Mouse (Mus musculus) monocyte, adult 2 months (primary cell): ENCODE results near the gene Ssbp3.
A peak's percentile ranks its signal among the peaks of the same experiment; 100 is the strongest.

ENCODE experiments used
- DNase-seq, 2 experiments: peaks; one replicate each; pipeline ENCODE4 v3.0.0; 2022; ENCODE audit warnings: low spot score in 2 of 2, low read depth in 1 of 2

Gene Ssbp3

DNA sequence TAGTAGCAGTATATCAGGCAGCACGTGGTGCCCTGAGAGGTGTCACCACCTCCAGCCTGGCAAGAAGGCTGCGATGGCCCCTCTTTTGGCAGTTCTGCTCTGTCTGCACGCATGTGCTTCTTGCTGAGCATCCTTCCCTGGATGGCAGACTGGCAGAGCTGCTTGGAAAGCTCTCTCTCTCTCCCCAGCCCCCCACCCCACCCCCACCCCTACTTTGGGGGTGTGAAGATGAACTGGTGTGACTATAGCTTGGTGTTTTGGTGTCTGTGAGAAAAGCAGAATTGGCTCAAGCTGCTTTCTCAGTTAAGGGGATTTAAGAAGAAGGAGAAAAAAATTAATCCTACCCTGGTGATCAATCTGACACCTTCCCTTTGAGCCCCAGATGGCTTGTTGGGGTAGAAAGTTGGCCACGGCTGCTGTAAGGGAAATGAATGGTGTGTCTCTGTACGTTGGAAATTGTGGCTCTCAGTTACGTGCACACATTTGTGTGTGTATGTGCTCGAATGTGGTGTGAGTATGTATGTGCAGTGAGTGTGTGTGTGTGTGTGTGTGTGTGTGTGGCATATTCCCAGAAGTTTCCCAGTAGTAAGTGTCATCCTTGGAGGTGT, 73.5 kb downstream of the Ssbp3 start:
- no peak for DNase-seq

DNA sequence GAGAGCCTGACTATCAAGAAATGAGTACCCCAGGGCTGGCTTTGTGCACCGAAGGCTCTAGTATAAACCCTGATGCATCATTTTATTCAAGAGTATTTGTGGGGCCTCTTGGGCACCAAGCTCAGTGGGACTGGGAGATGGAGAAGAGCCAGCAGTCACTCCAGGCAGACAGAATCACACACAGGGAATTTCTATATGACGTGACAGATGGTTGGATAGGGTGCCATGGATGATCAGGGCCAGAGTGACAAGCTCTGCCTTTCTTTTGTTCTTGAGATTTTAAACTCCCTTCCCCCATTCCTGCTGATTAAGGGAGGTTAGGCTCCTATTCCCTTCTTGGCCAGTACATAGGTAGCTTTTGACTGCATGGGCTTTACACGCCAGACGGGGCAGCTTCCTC, 74.8 kb downstream of the Ssbp3 start:
- DNase-seq, result no peak

DNA sequence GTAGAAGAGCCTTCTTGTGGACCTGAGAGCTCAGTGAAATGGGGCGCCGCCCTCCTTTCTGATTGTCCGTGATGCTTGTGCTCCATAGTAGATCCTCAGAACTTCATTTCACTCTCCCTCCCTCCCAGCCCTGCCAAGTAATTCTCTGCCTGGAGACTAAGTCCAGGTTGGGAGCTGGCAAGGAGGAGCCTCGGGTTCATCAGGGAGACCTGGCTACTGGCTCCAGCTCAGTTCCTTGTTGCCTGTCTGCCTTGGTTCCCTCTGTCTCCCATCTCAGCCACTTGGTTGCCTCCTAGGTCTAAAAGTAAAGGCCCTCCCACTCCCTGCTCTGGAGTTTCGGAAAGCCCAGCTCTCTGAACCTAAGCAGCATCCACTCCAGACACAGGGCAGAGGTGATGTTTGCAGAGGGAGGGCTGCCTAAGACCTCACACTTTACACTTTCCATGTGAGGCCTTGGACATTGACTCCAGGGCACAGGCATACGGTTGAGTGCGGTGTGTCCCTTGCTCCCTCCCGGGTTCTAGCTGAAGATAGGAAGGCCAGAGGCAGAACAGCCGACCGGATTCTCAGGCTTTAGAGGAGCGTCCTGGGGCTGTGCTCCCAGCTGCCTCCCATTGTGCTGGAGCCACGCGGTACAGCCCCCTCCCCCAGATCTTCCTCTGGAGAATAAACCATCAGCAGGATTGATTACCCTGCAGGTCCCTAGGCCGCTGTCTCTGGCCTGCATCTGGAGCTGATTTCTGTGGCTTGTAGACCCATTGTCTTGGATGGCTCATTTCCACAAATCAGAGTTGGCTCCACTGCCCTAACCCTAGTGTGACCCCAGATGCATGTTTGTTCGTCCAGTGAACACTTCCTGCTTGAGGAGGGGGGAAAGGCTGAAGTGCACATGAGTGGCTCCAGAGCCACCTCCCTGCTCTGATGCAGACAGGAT, 75.7 kb downstream of the Ssbp3 start:
- no peak for DNase-seq

DNA sequence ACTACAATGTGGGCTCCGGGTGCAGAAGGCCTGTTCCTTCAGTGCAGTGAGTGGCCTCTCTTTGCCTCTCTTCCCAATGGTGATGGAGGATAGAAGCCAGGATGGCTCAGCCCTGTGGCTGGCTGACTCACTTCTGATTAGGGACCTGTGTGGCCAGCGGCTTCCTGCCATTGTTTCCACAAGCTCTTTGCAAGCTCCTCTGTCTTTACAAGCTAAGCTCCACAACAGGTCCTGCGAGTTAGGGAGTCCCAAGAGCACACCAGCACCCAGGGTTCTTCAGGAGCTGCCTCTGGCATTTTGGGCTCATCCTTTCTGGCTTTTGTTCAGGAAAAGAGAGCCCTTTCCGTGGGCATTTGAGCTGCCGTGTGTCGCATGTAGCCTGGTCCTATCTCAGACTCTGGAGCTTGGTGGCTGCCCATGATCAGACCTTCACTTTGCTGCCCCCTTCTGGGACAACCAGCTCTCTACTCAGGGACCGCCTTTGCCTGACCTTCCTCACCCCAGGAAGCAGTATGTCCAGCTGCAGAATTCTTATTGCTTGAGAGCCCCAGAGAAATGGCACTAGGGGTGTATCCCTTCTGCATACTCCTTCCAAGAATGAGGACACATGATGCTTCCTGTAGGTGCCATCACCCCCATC, 77.3 kb downstream of the Ssbp3 start:
- DNase-seq, result peak; percentile 13 to 23

DNA sequence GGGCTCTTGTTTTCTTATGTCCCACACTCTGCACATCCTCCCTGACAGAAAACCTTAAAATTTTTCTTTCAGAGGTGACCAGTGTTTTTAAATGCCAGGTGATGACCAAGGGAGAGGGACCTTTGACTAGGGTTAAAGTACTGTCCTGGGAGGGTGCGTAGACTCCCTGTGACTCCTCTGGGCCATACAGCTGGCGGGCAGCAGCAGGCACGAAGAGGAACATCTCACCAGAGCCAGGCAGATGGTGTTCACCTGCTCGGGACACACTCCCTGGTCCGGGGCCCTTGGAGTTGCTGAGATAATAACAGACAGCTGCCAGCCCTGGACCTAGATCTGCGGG, 78.4 kb downstream of the Ssbp3 start:
- no peak for DNase-seq

DNA sequence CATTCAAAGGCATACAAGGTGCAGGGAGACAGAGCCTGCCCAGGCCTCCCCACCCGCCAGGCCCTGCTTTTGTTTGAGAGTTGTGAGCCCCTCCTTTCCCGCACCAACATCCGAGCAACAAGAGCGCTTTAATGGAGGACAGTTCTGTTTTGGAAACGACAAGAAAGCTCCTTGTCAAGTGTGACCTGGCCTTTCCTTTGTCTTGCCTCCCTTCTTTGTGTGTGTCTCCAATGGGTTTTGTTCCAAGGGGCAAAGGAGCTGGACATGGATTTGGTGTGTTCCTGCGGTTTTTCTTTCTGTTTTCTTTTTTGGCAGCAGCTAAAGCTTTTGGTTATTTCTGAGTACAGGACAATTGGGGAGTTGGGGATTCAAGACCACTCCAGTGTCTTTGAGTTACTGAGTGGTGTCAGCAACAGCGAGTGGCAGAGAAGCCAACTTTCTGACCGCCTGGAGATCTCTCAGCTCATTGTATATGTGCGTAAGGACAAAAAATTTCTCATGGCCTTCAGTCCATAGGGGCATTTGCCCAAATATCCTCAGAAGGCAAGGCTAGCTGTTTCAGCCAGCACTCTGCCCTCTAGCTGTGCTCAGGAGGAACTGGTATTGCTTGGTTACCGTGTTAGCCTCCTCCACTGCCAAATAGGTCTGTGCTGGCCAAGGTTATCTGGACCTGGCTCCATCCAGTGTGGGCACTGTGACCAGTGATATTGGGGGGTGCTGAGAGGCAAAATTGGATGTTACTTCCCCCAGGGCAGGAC, 78.9 kb downstream of the Ssbp3 start:
- no peak for DNase-seq

DNA sequence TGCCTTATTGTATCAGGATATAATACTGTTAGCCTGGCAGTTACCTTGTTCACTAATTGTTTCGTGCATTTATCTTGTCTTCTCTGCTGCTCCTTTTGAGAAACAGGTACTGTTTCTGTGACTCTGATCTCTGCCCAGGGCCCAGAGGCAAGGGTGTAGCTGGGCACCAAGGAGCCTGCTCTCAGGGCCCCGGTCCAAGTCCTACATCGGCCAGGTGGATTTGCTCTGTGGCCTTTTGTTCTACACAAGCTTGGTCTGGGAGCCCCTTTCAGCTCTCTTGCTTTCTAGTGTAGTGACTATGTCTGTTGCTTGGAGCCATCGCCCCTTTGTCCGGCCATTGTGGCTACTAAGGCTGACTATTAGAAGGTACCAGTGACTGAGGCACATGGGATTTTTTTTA, 82.6 kb downstream of the Ssbp3 start:
- DNase-seq, result no peak

DNA sequence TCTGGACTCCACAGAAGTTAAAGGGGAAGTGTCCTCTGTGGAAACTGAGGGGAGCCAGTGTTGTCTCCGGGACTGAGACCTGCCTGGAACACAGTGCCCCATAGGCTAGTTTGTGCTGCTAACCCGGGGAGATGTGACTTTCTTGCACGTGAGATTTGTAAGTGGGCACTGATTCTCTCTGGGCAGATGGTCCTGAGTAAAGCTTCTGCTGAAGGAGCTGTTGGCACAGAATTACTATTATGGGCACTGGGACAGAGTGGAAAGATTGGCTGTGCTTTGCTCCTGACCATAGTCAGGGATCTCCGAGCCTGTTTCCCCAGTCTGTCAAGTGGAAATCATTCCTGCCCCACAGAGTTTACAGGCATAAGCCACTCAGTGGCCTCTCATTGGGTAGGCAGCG, 83.8 kb downstream of the Ssbp3 start:
- DNase-seq, result no peak

DNA sequence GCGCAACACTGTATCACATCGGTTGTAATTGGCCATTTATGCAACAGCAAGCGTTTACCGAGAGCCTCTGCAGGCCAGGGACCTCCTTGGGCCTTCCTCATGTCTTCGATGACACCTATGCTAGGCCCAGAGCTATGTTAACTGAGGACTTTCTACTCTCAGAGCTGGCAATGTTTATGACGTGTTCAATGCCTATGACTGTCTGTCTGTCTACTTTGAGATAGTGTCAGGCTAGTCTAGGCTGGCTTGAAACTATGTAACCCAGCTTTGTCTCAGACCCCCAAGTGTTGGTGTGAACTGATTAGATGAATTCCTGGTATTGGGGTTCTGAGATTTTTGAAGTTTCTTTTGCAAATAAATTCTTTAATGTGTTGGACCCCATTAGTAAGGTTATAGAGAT, 84.6 kb downstream of the Ssbp3 start:
- DNase-seq, result no peak

DNA sequence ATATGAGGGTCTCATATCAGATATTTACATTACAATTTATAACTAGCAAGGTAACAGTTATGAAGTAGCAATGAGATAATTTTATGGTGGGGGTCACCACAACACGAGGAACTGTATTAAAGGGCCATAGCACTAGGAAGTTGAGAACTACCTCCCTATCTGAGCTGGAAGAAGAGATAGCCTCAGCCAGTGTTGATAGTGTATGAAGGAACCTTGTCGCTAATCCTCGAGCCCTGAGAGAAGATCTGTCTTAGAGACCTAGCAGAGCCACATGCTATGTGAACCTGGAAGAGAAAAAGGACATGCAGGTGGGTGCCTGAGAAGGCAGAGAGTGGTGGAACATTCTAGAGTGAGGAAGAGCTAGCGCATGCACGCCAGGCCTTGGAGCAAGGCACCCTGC, 85.0 kb downstream of the Ssbp3 start:
- DNase-seq, result no peak

DNA sequence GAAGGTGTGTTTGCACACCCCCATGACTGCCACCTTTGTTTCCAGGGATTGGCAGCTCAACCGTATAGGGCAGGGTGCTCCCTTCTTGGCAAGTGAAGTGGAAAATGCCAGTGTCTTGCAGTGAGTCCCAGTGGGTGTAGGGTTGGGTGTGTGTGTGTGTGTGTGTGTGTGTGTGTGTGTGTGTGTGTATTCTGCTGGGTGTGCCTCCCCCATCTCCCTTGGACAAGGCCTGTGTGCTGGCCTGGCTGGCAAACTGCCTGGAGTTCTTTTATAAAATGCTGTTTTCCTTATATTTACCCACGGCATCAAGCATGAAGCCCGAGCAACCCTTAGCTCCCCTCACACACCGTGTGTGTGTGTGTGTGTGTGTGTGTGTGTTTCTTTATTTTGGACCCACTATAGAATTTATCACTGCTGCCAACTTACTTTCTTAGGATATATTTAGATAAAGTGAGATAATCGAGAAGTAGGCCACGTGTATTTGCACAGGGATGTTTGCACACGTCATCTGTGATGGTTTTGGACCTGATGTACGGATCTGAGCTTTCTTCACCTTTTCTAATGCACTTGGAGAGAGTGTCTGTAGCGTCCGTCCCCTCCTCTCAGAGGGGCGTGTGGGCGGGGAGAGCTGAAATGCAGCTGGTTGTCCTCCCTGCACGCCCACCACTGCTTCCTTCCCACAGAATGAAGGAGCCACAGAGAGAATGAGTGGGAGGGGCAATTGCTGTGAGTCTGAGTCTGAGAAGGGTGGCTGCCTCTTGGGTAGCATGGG, 86.0 kb downstream of the Ssbp3 start:
- DNase-seq, result no peak

DNA sequence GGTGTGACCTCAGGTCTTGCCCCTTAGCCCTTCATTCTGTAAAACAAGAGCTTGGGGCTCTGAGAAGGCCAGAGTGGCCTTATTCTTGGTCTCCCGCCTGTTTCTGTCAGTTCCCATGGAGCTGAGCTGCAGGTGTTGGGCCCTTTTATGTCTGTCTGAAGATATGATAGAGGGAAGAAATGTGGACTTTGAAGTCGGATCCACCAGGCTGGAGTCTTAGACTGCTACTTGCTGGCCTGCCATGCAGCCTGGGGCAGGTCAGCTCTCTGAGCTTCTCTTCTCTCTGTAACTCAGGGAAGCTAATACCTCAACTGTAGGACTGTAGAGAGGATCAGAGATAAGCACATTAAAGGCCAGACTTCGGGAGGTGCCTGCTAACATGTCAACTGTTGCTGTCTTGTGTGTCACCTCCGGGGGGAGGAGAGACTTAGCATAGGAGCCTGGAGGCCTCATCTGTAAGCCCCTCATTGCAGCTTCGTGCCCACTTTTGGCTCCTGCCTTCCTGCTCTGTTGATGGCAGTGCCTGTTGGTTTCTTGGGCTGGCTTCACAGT, 90.8 kb downstream of the Ssbp3 start:
- no peak for DNase-seq

DNA sequence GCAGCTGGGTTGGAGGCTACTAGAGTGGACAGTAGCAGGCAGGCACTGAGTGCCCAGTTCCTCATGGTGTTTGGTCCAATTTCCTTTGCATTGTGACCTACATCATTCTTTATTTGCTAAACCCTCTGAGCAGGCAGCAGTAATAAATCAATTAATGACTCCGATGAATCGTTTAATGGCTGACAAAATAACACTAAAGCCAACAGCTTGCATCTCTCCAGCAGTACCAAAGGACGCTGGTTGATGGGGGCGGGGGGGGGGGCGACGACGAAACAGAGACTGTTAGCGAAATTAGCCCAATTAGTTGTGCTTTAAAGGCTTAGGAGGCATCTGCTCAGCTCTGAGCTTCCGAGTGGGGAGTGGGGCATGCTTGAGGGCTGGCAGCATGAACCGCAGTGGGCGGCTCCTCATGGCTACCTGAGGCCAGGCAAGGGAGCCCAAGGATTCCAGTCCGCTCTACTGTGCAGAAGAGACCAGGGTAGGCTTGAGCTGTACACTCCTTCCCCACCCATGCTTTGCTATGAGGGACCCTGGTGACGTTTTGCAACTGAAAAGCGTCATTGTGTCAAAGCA, 91.5 kb downstream of the Ssbp3 start:
- no peak for DNase-seq

DNA sequence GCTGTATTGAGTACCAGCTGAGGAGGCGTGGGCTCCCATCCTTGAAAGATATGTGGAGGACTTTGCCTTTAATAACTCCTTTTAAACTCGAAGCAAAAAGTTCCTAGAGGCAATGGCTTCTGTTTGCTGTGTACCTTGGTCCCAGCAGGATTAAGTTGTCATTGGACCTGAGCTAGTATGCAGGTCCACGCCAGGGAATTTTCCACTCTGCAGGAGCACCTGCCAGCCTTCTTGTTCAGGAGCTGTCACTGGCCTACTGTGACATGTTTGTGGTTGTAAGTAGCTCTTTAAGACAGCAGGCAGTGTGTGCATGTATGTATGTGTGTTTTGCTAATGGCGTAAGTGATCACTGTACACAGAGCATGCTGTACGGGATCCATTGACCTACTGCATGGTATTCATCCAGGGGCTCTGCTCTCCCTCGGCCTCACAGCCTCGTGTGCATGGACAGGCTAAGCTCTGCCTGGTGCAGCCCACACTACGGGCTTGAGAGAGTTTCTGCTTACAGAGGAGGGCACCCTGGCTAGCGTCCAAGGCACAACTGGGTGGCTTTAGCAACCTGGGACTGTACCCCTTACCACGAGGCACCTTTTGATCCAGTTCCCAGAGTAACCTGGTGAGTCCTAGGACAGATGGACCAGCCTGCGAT, 92.1 kb downstream of the Ssbp3 start:
- DNase-seq, result no peak

DNA sequence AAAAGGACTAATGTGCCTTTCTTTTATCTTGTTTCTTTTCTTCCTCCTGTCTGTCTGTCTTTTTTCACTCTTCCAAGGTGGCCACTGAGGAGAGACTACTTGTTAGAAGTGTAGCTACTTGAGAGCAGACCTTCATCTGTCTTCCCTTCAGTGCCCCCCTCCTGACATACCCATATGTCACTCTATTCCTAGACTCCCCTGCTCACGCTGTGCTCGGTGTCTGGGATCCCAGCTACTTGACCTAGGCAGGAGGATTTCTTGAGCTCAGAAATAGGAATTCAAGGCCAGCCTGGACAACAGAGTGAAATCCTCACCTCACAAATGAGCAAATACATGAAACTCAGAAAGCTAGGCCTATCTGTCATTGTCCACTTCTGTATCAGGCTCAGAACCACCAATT, 92.7 kb downstream of the Ssbp3 start:
- DNase-seq, result no peak

DNA sequence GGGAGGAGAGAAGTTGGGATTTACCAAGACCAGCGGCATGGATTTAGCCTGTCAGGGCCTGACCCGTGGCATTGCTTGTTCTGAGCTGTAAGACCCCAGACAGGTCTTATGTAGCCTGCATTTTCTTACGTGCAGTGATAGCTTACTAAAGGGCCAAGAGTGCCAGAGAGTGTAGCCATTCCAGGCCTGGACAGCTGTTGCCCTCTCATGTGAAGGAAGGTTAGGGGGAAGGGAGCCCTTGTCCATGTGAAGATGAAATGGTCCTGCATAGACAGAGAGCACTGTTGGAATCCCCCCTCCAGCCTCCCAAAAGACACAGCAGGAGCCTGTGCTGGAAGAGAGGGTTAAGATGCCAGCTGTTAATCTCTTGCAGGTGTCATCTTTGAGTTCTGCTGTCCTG, 93.3 kb downstream of the Ssbp3 start:
- DNase-seq, result no peak

DNA sequence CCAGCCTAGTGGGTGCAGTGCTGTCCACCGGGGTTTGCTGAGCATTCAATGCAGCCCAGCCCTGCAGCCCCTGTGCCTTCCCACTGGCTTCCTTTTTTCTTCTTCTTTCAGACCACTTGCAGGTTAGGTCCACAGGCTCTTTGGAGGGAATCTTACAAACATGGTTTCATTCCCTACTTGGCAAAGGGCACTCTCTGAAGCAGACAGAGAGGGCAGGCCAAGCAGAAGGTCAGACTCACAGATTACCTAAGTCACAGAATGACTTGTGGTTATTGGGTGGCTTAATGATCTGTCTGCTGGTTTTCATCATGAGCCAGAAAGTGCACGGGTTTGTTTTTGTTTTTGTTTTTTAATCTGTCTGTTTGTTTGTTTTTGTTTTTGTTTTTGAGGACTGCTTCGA, 93.8 kb downstream of the Ssbp3 start:
- no peak for DNase-seq

DNA sequence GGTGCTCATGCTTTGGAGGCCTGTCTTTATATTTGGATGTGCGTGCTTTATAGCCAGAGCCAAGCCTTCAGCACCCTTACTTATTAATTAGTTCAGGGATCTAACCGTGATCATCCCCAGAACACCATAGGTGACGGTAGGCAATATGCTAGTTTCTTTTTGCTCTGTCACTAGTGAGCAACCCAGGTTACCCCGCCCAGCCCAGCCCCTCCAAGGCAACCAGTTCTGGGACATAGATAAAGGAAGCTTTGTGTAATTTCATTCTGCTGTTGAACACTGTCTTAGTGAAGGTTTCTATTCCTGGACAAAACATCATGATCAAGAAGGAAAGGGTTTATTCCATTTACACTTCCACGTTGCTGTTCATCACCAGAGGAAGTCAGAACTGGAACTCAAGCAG, 94.7 kb downstream of the Ssbp3 start:
- DNase-seq, result no peak

DNA sequence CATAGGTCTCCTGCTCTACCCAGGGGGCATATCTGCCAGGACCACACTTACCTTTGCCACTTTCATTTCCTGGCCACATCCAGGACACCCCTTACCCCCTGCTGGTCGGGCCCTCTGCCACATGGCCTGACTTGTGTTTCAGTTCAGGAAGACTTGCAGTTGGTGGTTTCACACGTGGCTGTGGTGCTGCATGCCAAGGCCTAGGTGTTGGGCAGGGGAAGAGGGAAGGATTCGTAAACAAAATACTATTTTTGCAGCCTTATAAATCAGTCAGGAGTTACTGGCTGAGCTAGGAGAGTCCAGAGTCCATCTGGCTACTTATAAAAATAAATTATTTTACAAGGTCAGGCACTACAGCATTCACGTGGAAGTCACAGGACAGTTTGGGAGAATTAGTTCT, 95.7 kb downstream of the Ssbp3 start:
- no peak for DNase-seq

DNA sequence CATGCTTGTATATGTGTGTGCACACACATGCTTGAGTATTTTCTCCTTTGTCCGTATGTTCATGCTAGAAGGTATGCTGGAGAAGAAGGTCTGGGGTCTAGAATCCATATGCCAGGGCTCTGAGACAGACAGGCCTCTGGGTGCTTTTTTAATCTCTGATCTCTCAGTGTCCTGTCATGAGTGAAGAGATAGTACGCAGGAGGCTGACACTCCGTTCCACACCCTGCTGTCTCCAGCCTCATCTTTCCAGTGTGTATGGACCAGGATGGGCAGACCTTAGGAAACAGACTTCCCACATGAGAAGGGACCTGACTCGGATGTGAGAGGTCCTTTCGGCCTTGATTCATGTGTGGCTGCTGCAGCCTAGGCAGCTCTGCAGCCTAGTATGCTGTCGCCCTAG, 96.3 kb downstream of the Ssbp3 start:
- no peak for DNase-seq
